8 mouse cellular contexts compared by ENCODE assay signal in genomic region chr13:44065741-44066185, GRCm38 (mm10).
A peak's percentile ranks its signal among the peaks of the same experiment; 100 is the strongest.
DNase-seq lines count a peak whose midpoint lies in the region; ATAC-seq lines count a peak whose summit lies in the region.

No protein-coding gene starts in this region.

- no peak for ATAC-seq in heart, embryonic 11.5 days (replicated peaks; ENCODE audit: insufficient number of reproducible peaks, low FRiP score, low TSS enrichment)
- ATAC-seq in forebrain, embryonic 14.5 days, result no peak
- no peak for ATAC-seq in midbrain, embryonic 15.5 days (replicated peaks)

- peak overlapping the region; percentile 45 for H3K4me2 ChIP-seq in heart, embryonic 11.5 days
- H3K4me2 ChIP-seq in forebrain, embryonic 14.5 days (ENCODE audit: low read length), result no peak overlapping the region
- no peak overlapping the region for H3K4me2 ChIP-seq in midbrain, embryonic 15.5 days

- peak overlapping the region; percentile 88 for H3K27ac ChIP-seq in heart, embryonic 11.5 days (ENCODE audit: low read depth, low read length)
- H3K27ac ChIP-seq in forebrain, embryonic 14.5 days (ENCODE audit: low read depth, low read length), result no peak overlapping the region
- H3K27ac ChIP-seq in midbrain, embryonic 15.5 days, result no peak overlapping the region

- WGBS in heart, embryonic 11.5 days (ENCODE audit: insufficient replicate concordance), result 11% methylated on average over 13 of the region's 13 CpGs
- WGBS in forebrain, embryonic 14.5 days, result 66% methylated on average over 13 of the region's 13 CpGs
- WGBS in midbrain, embryonic 15.5 days, result 54% methylated on average over 13 of the region's 13 CpGs

- no peak overlapping the region for H3K4me3 ChIP-seq in heart, embryonic 11.5 days (ENCODE audit: low read depth, low read length)
- H3K4me3 ChIP-seq in forebrain, embryonic 14.5 days (ENCODE audit: low read depth, low read length), result no peak overlapping the region
- no peak overlapping the region for H3K4me3 ChIP-seq in midbrain, embryonic 15.5 days

- peak; percentile 5 for DNase-seq in ovary, adult 18-20 months (ENCODE audit: low spot score)
- no peak for DNase-seq in ovary, postnatal 10 days (ENCODE audit: low spot score)
- peak; percentile 87 to 93 for DNase-seq in kidney, postnatal 36 days
- DNase-seq in natural killer cell, adult 2 months (ENCODE audit: low spot score in 2 of 2), result peak; percentile 30 to 54
- DNase-seq in right cerebral cortex, postnatal 25 days, result no peak
- DNase-seq in forebrain, embryonic 14.5 days (ENCODE audit: low spot score), result no peak

- 0 out of 2 replicates have a peak overlapping the region, but pooled peaks have one; percentile 22 for H3K9ac ChIP-seq in heart, embryonic 11.5 days (ENCODE audit: low read depth, low read length)
- H3K9ac ChIP-seq in forebrain, embryonic 14.5 days (ENCODE audit: low read length), result no peak overlapping the region
- H3K9ac ChIP-seq in midbrain, embryonic 15.5 days, result no peak overlapping the region

- no peaks in the 10 kb centered on the region for H3K9me3 ChIP-seq in heart, embryonic 11.5 days (replicated peaks; ENCODE audit: control insufficient read depth, low read length)
- no peaks in the 10 kb centered on the region for H3K9me3 ChIP-seq in forebrain, embryonic 14.5 days (replicated peaks; ENCODE audit: control insufficient read depth, low read length)
- no peaks in the 10 kb centered on the region for H3K9me3 ChIP-seq in midbrain, embryonic 15.5 days

- H3K36me3 ChIP-seq in heart, embryonic 11.5 days (ENCODE audit: control insufficient read depth, insufficient read depth, low read length), result no peaks in the 10 kb centered on the region
- H3K36me3 ChIP-seq in forebrain, embryonic 14.5 days (ENCODE audit: control insufficient read depth, insufficient read depth, low read length), result no peaks in the 10 kb centered on the region
- no peaks in the 10 kb centered on the region for H3K36me3 ChIP-seq in midbrain, embryonic 15.5 days (replicated peaks)

- H3K4me1 ChIP-seq in heart, embryonic 11.5 days (ENCODE audit: control insufficient read depth, insufficient read depth, low read length), result peaks cover 43% of the 10 kb centered on the region
- peaks cover 7% of the 10 kb centered on the region; the same call in 1 of the 2 replicates for H3K4me1 ChIP-seq in forebrain, embryonic 14.5 days (ENCODE audit: control insufficient read depth, insufficient read depth, low read length)
- peaks cover 8% of the 10 kb centered on the region; the same call in 1 of the 2 replicates for H3K4me1 ChIP-seq in midbrain, embryonic 15.5 days

- H3K27me3 ChIP-seq in heart, embryonic 11.5 days (ENCODE audit: control insufficient read depth, insufficient read depth, low read length), result no peaks in the 10 kb centered on the region
- no peaks in the 10 kb centered on the region for H3K27me3 ChIP-seq in forebrain, embryonic 14.5 days (replicated peaks; ENCODE audit: control insufficient read depth, insufficient read depth, low read length)
- no peaks in the 10 kb centered on the region for H3K27me3 ChIP-seq in midbrain, embryonic 15.5 days (replicated peaks)

Comparison
In these comparisons a context has a peak if more than half of its experiments do, and no peak if none do; other contexts are left out.
1. DNase-seq: peak in ovary, adult 18-20 months (single experiment), kidney, postnatal 36 days (2 of 2) and natural killer cell, adult 2 months (2 of 2); none in ovary, postnatal 10 days (single experiment), right cerebral cortex, postnatal 25 days (single experiment) and forebrain, embryonic 14.5 days (single experiment).